Mouse (Mus musculus) liver, embryonic 14.5 days (tissue): Measurements from ENCODE around the gene Hemk1.

Experiments used
- CTCF ChIP-seq: IDR thresholded peaks from 2 replicates; pipeline ENCODE4 v1.5.1; 2016; ENCODE audit warnings: antibody characterized with exemption, low read depth, control low read depth
- EP300 ChIP-seq: IDR thresholded peaks from 2 replicates; pipeline ENCODE4 v1.6.1; 2016; ENCODE audit warnings: antibody characterized with exemption, low read depth

DNA sequence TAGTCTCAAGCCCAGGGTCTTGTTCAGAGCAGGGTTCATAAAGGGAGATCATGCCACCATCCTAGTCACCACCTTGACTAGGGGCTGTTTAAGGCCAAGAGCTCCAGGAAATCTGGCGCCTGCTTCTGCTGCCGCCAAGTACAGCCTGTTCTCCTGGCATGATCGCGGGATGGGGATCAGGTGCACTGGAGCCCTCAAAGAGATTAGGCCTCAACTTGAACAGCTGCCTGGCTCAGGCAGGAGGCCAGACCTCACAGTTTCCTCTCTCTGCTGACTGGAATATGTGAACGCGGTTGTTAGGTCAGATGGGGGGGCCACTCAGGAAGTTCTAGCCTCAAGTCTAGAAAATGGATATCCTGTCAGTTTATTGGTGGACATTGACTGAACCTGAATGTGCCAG lies 14.6 kb downstream of the Hemk1 start:
- TF ChIP-seq CTCF, result no peak
- TF ChIP-seq EP300, result no peak
